Mouse (Mus musculus): ENCODE measurements around the gene Fbxl22. TPM values are rescaled to one million over a fixed set of nuclear protein-coding genes. Genes with fewer than 3 reads are reported as not detected.

Gene Fbxl22
- under 1 TPM; 0.16 to 0.39 (median 0.23) TPM for total RNA-seq (2022)

GRCm38 (mm10) chr9:66514256-66514770, at the start of gene Fbxl22:
Gene Fbxl22, minus strand, starts transcription at chr9:66514593.
- peak in 1 of 2 experiments; percentile 48 for DNase-seq (ENCODE audit: low spot score in 2 of 2)

DNA sequence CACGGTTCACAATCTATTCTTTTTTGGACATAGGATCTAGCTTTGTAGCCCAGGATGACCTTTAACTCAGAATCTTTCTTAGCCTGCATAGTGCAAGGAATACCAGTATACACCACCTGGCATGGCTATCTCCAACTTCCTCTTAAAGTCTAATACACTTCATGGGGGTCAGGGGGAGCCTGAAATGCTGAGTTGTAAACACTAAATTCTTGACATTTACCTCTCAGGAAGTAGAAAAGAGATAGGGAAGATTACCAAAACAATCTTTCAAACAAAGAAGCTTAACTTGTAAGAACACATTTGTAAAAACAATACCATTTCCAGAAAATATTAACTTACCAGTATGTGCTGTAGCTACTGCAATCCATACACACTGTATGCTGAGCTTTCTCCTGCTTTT, 47.8 kb upstream of the Fbxl22 start:
- DNase-seq (ENCODE audit: low spot score in 2 of 2): no peak

DNA sequence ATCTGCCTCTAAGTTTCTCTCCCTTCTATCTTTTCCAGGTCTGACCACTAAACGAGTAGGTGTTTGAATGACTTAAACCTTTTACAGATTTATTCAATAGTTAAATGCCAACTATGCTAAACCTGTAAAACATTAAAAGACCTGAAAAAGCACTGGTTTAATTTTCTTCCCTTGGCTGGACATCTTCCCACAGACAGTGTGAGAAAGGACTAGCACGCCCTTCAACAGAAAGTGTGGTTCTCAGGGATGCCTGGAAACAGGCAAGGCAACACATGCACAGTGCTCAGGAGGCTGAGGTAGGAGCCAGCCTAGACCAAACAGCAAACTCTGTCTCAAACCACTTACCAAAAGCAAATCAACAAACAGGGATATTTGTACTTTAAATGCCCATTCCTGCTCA, 47.1 kb upstream of the Fbxl22 start:
- DNase-seq (ENCODE audit: low spot score in 2 of 2): no peak

- DNase-seq (ENCODE audit: low spot score in 2 of 2): no peak
Measured at GRCm38 (mm10) chr9:66560728-66561127, 46.3 kb upstream of the Fbxl22 start.

DNA sequence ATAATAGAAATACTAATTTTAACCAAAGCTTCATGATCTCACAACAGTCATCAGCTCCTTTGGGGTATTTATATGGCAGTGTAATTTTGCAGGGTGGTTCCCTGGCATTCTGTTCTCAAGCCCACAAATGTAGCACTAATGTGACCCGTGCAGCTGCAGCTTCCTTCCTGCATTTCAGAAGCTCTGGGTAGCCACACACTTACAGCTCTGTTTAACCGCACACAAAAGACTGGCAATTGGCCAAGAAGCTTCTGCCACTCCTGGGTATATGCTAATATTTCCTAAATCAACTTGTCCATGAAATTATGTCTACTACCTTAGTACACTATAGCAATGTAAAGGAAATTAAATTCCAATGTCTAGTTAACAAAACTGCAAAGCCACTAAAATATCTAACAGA, 45.9 kb upstream of the Fbxl22 start:
- no peak for DNase-seq (ENCODE audit: low spot score in 2 of 2)

DNA sequence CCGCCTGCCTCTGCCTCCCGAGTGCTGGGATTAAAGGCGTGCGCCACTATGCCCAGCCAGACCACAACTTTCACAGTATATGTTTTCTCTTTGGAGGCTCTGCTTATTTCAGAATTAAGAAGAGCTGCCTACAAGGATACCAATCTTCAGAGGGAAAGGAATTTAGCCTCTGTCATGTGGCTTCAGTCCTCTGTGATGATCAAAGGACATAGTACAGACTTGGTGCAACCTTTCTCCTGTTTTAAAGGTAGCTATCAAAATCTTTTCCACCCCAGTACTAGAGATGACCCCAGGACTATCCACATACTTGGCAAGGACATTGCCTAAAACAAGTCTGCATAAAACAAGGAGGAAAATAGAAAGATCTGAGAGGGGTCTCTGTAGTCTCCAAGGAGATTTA, 44.6 kb upstream of the Fbxl22 start:
- DNase-seq (ENCODE audit: low spot score in 2 of 2): no peak

GRCm38 (mm10) chr9:66542785-66543184, 28.4 kb upstream of the Fbxl22 start:
- no peak for DNase-seq (ENCODE audit: low spot score in 2 of 2)

DNA sequence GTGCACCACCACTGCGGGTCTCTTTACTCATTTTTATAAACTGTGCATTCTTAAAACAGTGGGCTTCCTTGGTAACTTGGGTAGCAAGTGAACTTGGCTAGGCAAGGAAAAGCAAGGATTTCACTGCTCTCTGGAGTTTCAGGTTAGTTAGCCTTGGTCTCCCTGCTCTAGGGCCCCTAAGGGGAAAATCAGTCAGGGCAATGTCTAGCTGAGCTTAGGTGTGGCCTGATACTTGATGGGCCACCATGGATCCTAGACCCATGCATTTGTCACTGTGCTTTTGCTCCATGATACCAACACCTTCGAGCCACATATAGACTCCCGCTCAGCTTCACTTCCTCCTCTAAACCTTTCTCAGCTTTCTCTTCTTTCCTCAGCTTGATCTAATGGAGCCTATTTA, 7.2 kb upstream of the Fbxl22 start:
- no peak for DNase-seq (ENCODE audit: low spot score in 2 of 2)

- no peak for DNase-seq (ENCODE audit: low spot score in 2 of 2)
Measured at GRCm38 (mm10) chr9:66520299-66520698, 5.9 kb upstream of the Fbxl22 start.

DNA sequence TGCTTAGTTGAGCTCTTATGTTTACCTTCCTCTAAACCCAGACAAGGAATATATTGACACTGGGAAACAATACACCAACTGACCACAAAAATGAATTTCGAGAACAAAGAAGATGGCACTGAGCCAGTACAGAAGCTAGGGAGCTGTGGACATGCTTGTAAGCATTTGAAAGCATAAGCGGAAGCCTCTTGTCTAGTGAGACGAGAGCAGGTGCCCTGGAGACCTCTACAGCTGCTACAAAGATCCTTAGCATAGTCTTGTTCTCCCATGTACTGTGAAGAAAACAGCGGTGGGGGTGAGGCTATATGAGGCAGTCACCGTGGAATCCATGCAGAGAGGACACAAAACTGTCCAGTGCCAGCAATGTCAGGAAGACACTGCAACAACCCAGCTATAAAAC, 4.5 kb upstream of the Fbxl22 start:
- no peak for DNase-seq (ENCODE audit: low spot score in 2 of 2)

GRCm38 (mm10) chr9:66518251-66518650, 3.9 kb upstream of the Fbxl22 start:
- no peak for DNase-seq (ENCODE audit: low spot score in 2 of 2)

GRCm38 (mm10) chr9:66517746-66518145, 3.4 kb upstream of the Fbxl22 start:
- no peak for DNase-seq (ENCODE audit: low spot score in 2 of 2)

DNA sequence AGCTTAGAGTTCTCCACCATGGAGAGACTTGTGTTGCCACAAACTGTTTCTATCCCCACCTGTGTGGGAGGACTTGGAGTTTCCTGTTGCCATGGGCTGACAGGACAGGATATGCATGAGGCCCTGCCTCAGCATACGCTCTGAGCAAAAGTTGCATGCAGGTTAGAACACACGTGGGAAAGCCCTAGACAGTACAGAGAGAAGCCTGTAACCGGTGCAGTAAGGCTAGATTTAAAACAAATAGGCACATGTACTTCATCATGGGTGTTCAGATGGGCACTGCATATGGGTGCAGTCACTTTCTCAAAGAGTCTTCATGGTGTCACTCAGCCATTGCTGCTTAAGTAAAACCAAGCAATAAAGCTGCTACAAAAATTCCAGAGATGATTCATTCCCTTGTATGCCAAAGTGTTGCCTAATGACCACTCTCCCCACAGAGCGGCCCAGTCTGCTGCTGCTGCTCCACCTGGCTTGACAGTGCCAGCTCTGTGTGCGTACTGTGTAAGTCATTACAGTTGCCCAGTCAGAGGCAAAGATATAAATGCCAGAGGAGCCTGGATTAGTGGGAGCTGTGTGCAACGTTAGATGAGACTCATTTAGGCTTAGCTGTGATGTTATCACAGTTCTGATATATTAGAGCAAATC, 2.0 kb upstream of the Fbxl22 start:
- DNase-seq (ENCODE audit: low spot score in 2 of 2): no peak

GRCm38 (mm10) chr9:66515680-66516210, 1.4 kb upstream of the Fbxl22 start:
- DNase-seq (ENCODE audit: low spot score in 2 of 2): no peak

GRCm38 (mm10) chr9:66515115-66515514, 722 bp upstream of the Fbxl22 start:
- no peak for DNase-seq (ENCODE audit: low spot score in 2 of 2)

- no peak for DNase-seq (ENCODE audit: low spot score in 2 of 2)
Measured at GRCm38 (mm10) chr9:66513661-66514255, 635 bp downstream of the Fbxl22 start.

GRCm38 (mm10) chr9:66513150-66513549, 1.2 kb downstream of the Fbxl22 start:
- DNase-seq (ENCODE audit: low spot score in 2 of 2): no peak

GRCm38 (mm10) chr9:66512351-66512671, 2.1 kb downstream of the Fbxl22 start:
- DNase-seq (ENCODE audit: low spot score in 2 of 2): peak; percentile 84 to 86

- peak; percentile 93 to 96 for DNase-seq (ENCODE audit: low spot score in 2 of 2)
Measured at GRCm38 (mm10) chr9:66511580-66512350, 2.6 kb downstream of the Fbxl22 start.

- no peak for DNase-seq (ENCODE audit: low spot score in 2 of 2)
Measured at GRCm38 (mm10) chr9:66510944-66511343, 3.4 kb downstream of the Fbxl22 start.

GRCm38 (mm10) chr9:66510351-66510841, 4.0 kb downstream of the Fbxl22 start:
- no peak for DNase-seq (ENCODE audit: low spot score in 2 of 2)

- DNase-seq (ENCODE audit: low spot score in 2 of 2): no peak
Measured at GRCm38 (mm10) chr9:66508890-66509399, 5.4 kb downstream of the Fbxl22 start.

All from layer of hippocampus, adult 8-10 months (tissue).